Mouse (Mus musculus): ENCODE data around the gene Prkd2. TPM values are rescaled to one million over a fixed set of nuclear protein-coding genes. Genes with fewer than 3 reads are reported as not detected.

The Prkd2 gene
- polyA plus RNA-seq, 1 experiment: 4.7 TPM

DNA sequence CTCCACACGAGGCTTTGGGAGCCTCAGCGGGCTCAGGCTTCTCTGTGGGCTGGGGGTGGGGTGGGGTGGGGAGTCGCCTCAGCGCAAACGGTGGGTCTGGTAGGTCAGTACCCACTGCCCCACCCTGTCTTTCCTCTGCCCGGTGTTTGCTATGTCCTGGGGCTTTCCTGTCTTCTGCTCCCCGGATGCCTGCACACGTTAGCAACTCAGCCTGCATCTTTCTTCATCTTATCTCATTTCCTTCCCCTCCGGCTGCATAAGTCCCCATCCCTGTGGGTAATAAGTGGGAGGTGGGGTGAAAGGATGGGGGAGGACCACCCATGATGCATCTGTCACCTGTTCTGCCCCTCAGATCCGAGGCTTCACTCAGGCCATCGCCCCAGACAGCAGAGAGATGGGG is 65.7 kb downstream of the Prkd2 start:
- Histone ChIP-seq H3ac (ENCODE audit: control insufficient read depth, insufficient read length) (no peak overlapping the region), H3K4me2 (ENCODE audit: low read depth) (peak overlapping the region; percentile 74), H3K4me3 (peak overlapping the region; percentile 13), H3K36me3 (ENCODE audit: control insufficient read depth, insufficient read depth) (no peaks in the 10 kb centered on the region), H3K27me3 (ENCODE audit: control insufficient read depth, insufficient read depth, insufficient read length) (no peaks in the 10 kb centered on the region), H3K79me2 (ENCODE audit: control insufficient read depth, insufficient read depth) (peaks cover 9% of the 10 kb centered on the region)
- TF ChIP-seq MYOG (IDR thresholded peaks at IDR 0.05; ENCODE audit: control insufficient read depth in 1 of 3, insufficient read depth in 1 of 3, insufficient read length in 2 of 3, low read depth in 2 of 3) (no peak), E2F4 (IDR thresholded peaks at IDR 0.05; ENCODE audit: insufficient read depth) (no peak), CEBPB (IDR thresholded peaks at IDR 0.05; ENCODE audit: insufficient read depth, poor library complexity, severe bottlenecking) (no peak), MAX (IDR thresholded peaks at IDR 0.05; ENCODE audit: low read depth) (no peak), TCF3 (IDR thresholded peaks at IDR 0.05; ENCODE audit: insufficient read length, low read depth) (no peak), MYOD1 (IDR thresholded peaks at IDR 0.05; ENCODE audit: control insufficient read depth in 1 of 3, insufficient read length in 2 of 3, low read depth in 2 of 3) (no peak), SRF (IDR thresholded peaks at IDR 0.05; ENCODE audit: control insufficient read depth, insufficient read length, low read depth) (no peak), POLR2AphosphoS2 (IDR thresholded peaks at IDR 0.05; ENCODE audit: insufficient read length, low read depth) (no peak), REST (IDR thresholded peaks at IDR 0.05; ENCODE audit: insufficient read depth, insufficient read length) (no peak), USF1 (IDR thresholded peaks at IDR 0.05; ENCODE audit: low read depth) (no peak), POLR2A (IDR thresholded peaks at IDR 0.05; ENCODE audit: insufficient read length, low read depth) (no peak), TCF12 (IDR thresholded peaks at IDR 0.05; ENCODE audit: insufficient read depth, poor library complexity, severe bottlenecking) (no peak)

DNA sequence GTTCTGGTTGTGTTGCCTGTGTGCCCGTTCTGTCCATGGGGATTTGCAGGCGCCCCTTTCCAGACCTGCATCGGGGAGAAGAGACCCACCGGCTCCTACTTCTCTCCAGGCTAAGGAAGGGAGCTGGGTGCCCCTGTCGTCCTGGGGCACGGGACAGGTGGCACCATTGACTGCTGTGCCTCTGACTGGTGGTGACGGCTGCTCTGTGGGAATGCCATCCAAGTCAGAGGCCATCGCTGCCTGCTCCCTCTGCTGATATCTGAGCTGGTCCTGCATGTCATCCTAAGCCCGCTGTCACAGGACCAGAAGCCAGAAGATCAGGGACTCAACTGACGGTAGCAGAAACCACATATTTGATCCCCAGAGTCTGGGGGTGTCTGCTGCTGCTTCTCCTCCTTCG is 66.2 kb downstream of the Prkd2 start:
- Histone ChIP-seq H3K79me2 (ENCODE audit: control insufficient read depth, insufficient read depth) (peaks cover 9% of the 10 kb centered on the region), H3K36me3 (ENCODE audit: control insufficient read depth, insufficient read depth) (no peaks in the 10 kb centered on the region), H3K27me3 (ENCODE audit: control insufficient read depth, insufficient read depth, insufficient read length) (no peaks in the 10 kb centered on the region), H3K4me3 (peak overlapping the region; percentile 13), H3K4me2 (ENCODE audit: low read depth) (peak overlapping the region; percentile 74), H3ac (ENCODE audit: control insufficient read depth, insufficient read length) (no peak overlapping the region)
- peak in 2 of 3 experiments; percentile 32 to 78 for TF ChIP-seq MYOD1 (IDR thresholded peaks at IDR 0.05; ENCODE audit: control insufficient read depth in 1 of 3, insufficient read length in 2 of 3, low read depth in 2 of 3)
- TF ChIP-seq MYOG (IDR thresholded peaks at IDR 0.05; ENCODE audit: control insufficient read depth in 1 of 3, insufficient read depth in 1 of 3, insufficient read length in 2 of 3, low read depth in 2 of 3): peak in 2 of 3 experiments; percentile 55 to 58
- no peak for TF ChIP-seq POLR2A (IDR thresholded peaks at IDR 0.05; ENCODE audit: insufficient read length, low read depth)

DNA sequence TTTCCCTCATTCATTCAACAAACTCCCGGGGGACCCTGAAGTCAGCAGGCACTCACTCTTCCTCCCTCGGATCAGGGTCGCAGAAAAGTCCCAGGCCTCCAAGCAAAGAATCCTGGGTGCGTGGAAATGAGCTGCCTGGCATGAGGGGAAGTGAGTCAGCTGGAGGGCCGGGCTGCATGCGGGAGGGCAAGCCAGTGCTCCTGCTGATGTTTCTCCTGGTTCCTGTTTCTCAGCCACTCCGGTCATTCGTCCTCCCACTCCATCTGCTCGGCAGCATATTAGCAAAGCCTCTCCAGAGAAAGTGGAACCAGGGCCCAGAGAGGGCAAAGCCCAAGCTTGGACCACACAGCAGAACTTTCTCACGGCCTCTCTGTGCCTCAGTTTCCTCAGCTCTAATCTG is 67.2 kb downstream of the Prkd2 start:
- H3K36me3 ChIP-seq (ENCODE audit: control insufficient read depth, insufficient read depth): no peaks in the 10 kb centered on the region
- peak overlapping the region; percentile 13 for H3K4me3 ChIP-seq
- no peak for TF ChIP-seq REST (IDR thresholded peaks at IDR 0.05; ENCODE audit: insufficient read depth, insufficient read length)
- peak; percentile 50 for TF ChIP-seq POLR2A (IDR thresholded peaks at IDR 0.05; ENCODE audit: insufficient read length, low read depth)
- no peak for TF ChIP-seq CEBPB (IDR thresholded peaks at IDR 0.05; ENCODE audit: insufficient read depth, poor library complexity, severe bottlenecking)
- TF ChIP-seq USF1 (IDR thresholded peaks at IDR 0.05; ENCODE audit: low read depth): no peak
- no peak for TF ChIP-seq TCF3 (IDR thresholded peaks at IDR 0.05; ENCODE audit: insufficient read length, low read depth)
- no peak for TF ChIP-seq SRF (IDR thresholded peaks at IDR 0.05; ENCODE audit: control insufficient read depth, insufficient read length, low read depth)
- peak in 1 of 3 experiments; percentile 5 for TF ChIP-seq MYOD1 (IDR thresholded peaks at IDR 0.05; ENCODE audit: control insufficient read depth in 1 of 3, insufficient read length in 2 of 3, low read depth in 2 of 3)
- H3ac ChIP-seq (ENCODE audit: control insufficient read depth, insufficient read length): no peak overlapping the region
- H3K4me2 ChIP-seq (ENCODE audit: low read depth): peak overlapping the region; percentile 74
- H3K27me3 ChIP-seq (ENCODE audit: control insufficient read depth, insufficient read depth, insufficient read length): no peaks in the 10 kb centered on the region
- H3K79me2 ChIP-seq (ENCODE audit: control insufficient read depth, insufficient read depth): peaks cover 9% of the 10 kb centered on the region

GRCm38 (mm10) chr7:16911904-16912303 is 69.2 kb downstream of the Prkd2 start:
- peaks cover under 1% of the 10 kb centered on the region for H3K36me3 ChIP-seq (ENCODE audit: control insufficient read depth, insufficient read depth)
- no peak overlapping the region for H3K4me3 ChIP-seq
- no peak overlapping the region for H3ac ChIP-seq (ENCODE audit: control insufficient read depth, insufficient read length)
- peak overlapping the region; percentile 44 for H3K4me2 ChIP-seq (ENCODE audit: low read depth)
- H3K27me3 ChIP-seq (ENCODE audit: control insufficient read depth, insufficient read depth, insufficient read length): no peaks in the 10 kb centered on the region
- peaks cover 9% of the 10 kb centered on the region for H3K79me2 ChIP-seq (ENCODE audit: control insufficient read depth, insufficient read depth)
- TF ChIP-seq POLR2AphosphoS2 (IDR thresholded peaks at IDR 0.05; ENCODE audit: insufficient read length, low read depth): no peak
- TF ChIP-seq REST (IDR thresholded peaks at IDR 0.05; ENCODE audit: insufficient read depth, insufficient read length): no peak
- TF ChIP-seq POLR2A (IDR thresholded peaks at IDR 0.05; ENCODE audit: insufficient read length, low read depth): no peak
- no peak for TF ChIP-seq SRF (IDR thresholded peaks at IDR 0.05; ENCODE audit: control insufficient read depth, insufficient read length, low read depth)
- no peak for TF ChIP-seq TCF12 (IDR thresholded peaks at IDR 0.05; ENCODE audit: insufficient read depth, poor library complexity, severe bottlenecking)
- TF ChIP-seq TCF3 (IDR thresholded peaks at IDR 0.05; ENCODE audit: insufficient read length, low read depth): no peak

GRCm38 (mm10) chr7:16912360-16912759 is 69.7 kb downstream of the Prkd2 start:
- H3K36me3 ChIP-seq (ENCODE audit: control insufficient read depth, insufficient read depth): peaks cover 3% of the 10 kb centered on the region
- no peaks in the 10 kb centered on the region for H3K27me3 ChIP-seq (ENCODE audit: control insufficient read depth, insufficient read depth, insufficient read length)
- TF ChIP-seq REST (IDR thresholded peaks at IDR 0.05; ENCODE audit: insufficient read depth, insufficient read length): no peak
- peak; percentile 61; the same call in 1 of the 2 replicates for TF ChIP-seq CEBPB (IDR thresholded peaks at IDR 0.05; ENCODE audit: insufficient read depth, poor library complexity, severe bottlenecking)
- no peak for TF ChIP-seq POLR2AphosphoS2 (IDR thresholded peaks at IDR 0.05; ENCODE audit: insufficient read length, low read depth)
- no peak for TF ChIP-seq E2F4 (IDR thresholded peaks at IDR 0.05; ENCODE audit: insufficient read depth)
- TF ChIP-seq MYOD1 (IDR thresholded peaks at IDR 0.05; ENCODE audit: control insufficient read depth in 1 of 3, insufficient read length in 2 of 3, low read depth in 2 of 3): no peak
- peak overlapping the region; percentile 44 for H3K4me2 ChIP-seq (ENCODE audit: low read depth)
- H3ac ChIP-seq (ENCODE audit: control insufficient read depth, insufficient read length): no peak overlapping the region
- no peak overlapping the region for H3K4me3 ChIP-seq
- H3K79me2 ChIP-seq (ENCODE audit: control insufficient read depth, insufficient read depth): peaks cover 9% of the 10 kb centered on the region
